In genomic region chr1:37996226-37996625, GRCm38 (mm10) we compare ENCODE assay signal across 8 mouse cellular contexts. TPM values are rescaled to one million over a fixed set of nuclear protein-coding genes. Genes with fewer than 3 reads are reported as not detected.
A peak's percentile ranks its signal among the peaks of the same experiment; 100 is the strongest.
DNase-seq lines count a peak whose midpoint lies in the region; ATAC-seq and TF ChIP-seq lines count a peak whose summit lies in the region.

No protein-coding gene starts in this region.

- peak overlapping the region; percentile 93 for H3K4me2 ChIP-seq in kidney, embryonic 16.5 days (replicated peaks; ENCODE audit: low read depth, low read length)
- peak overlapping the region; percentile 94 for H3K4me2 ChIP-seq in hindbrain, embryonic 15.5 days
- peak overlapping the region; percentile 75 for H3K4me2 ChIP-seq in midbrain, embryonic 16.5 days (ENCODE audit: low read length)

- no peak for DNase-seq in kidney, postnatal 10 days
- DNase-seq in right cerebral cortex, postnatal 14 days, result no peak

- no peak for TF ChIP-seq CTCF in cortical plate, adult 2 months (IDR thresholded peaks at IDR 0.05; ENCODE audit: extremely low read depth, insufficient read depth, low read length)

- H3K27me3 ChIP-seq in kidney, embryonic 16.5 days (ENCODE audit: insufficient read depth, low read length), result no peaks in the 10 kb centered on the region
- no peaks in the 10 kb centered on the region for H3K27me3 ChIP-seq in hindbrain, embryonic 15.5 days
- H3K27me3 ChIP-seq in midbrain, embryonic 16.5 days (ENCODE audit: control insufficient read depth, insufficient read depth, low read depth, low read length), result no peaks in the 10 kb centered on the region

- no peak overlapping the region for H3K27ac ChIP-seq in kidney, embryonic 16.5 days (ENCODE audit: low read length)
- H3K27ac ChIP-seq in cortical plate, adult 2 months (ENCODE audit: insufficient read depth, low read length), result no peak overlapping the region
- H3K27ac ChIP-seq in hindbrain, embryonic 15.5 days (replicated peaks), result 0 out of 2 replicates have a peak overlapping the region, but pooled peaks have one; percentile 95
- H3K27ac ChIP-seq in midbrain, embryonic 16.5 days (ENCODE audit: low read length), result peak overlapping the region; percentile 91; the same call in 1 of the 2 replicates

- peak overlapping the region; percentile 87 for H3K9ac ChIP-seq in kidney, embryonic 16.5 days (replicated peaks; ENCODE audit: low read length)
- H3K9ac ChIP-seq in hindbrain, embryonic 15.5 days, result peak overlapping the region; percentile 75
- peak overlapping the region; percentile 72 for H3K9ac ChIP-seq in midbrain, embryonic 16.5 days (ENCODE audit: low read depth, low read length)

- peaks cover 18% of the 10 kb centered on the region for H3K4me1 ChIP-seq in kidney, embryonic 16.5 days (ENCODE audit: insufficient read depth, low read length)
- H3K4me1 ChIP-seq in cortical plate, adult 2 months (ENCODE audit: control insufficient read depth, insufficient read depth, low read length), result no peaks in the 10 kb centered on the region; the same call in 1 of the 2 replicates
- H3K4me1 ChIP-seq in hindbrain, embryonic 15.5 days (replicated peaks), result peaks cover 20% of the 10 kb centered on the region
- peaks cover 20% of the 10 kb centered on the region for H3K4me1 ChIP-seq in midbrain, embryonic 16.5 days (ENCODE audit: control insufficient read depth, insufficient read depth, low read length)

- WGBS in kidney, embryonic 16.5 days, result 46% methylated on average over 3 of the region's 3 CpGs
- 49% methylated on average over 3 of the region's 3 CpGs for WGBS in hindbrain, embryonic 15.5 days
- WGBS in midbrain, embryonic 16.5 days, result 48% methylated on average over 3 of the region's 3 CpGs

- H3K4me3 ChIP-seq in kidney, embryonic 16.5 days (ENCODE audit: low read length), result peak overlapping the region; percentile 84
- peak overlapping the region; percentile 81 for H3K4me3 ChIP-seq in cortical plate, adult 2 months (ENCODE audit: insufficient read depth, low read length)
- peak overlapping the region; percentile 98 for H3K4me3 ChIP-seq in hindbrain, embryonic 15.5 days
- H3K4me3 ChIP-seq in midbrain, embryonic 16.5 days (ENCODE audit: low read depth, low read length), result peak overlapping the region; percentile 98

- ATAC-seq in kidney, embryonic 16.5 days (ENCODE audit: low FRiP score, low TSS enrichment), result no peak
- no peak for ATAC-seq in hindbrain, embryonic 15.5 days (ENCODE audit: low FRiP score, low read depth)
- ATAC-seq in midbrain, embryonic 16.5 days, result no peak
- no peak for ATAC-seq in CD4-positive, CD25-positive, alpha-beta regulatory T cell, adult 4 months
- ATAC-seq in frontal cortex, adult (ENCODE audit: low TSS enrichment), result no peak

- H3K36me3 ChIP-seq in kidney, embryonic 16.5 days (ENCODE audit: insufficient read depth, low read length), result peaks cover 35% of the 10 kb centered on the region
- peaks cover 40% of the 10 kb centered on the region for H3K36me3 ChIP-seq in hindbrain, embryonic 15.5 days
- peaks cover 20% of the 10 kb centered on the region for H3K36me3 ChIP-seq in midbrain, embryonic 16.5 days (ENCODE audit: control insufficient read depth, insufficient read depth, low read length)

- TF ChIP-seq POLR2A in cortical plate, adult 2 months (IDR thresholded peaks at IDR 0.05; ENCODE audit: extremely low read depth, insufficient read depth, low read length), result no peak

- H3K9me3 ChIP-seq in kidney, embryonic 16.5 days (ENCODE audit: low read length), result no peaks in the 10 kb centered on the region
- no peaks in the 10 kb centered on the region for H3K9me3 ChIP-seq in hindbrain, embryonic 15.5 days
- no peaks in the 10 kb centered on the region for H3K9me3 ChIP-seq in midbrain, embryonic 16.5 days (replicated peaks; ENCODE audit: control insufficient read depth, low read length, poor library complexity, severe bottlenecking)

RNA-seq across cellular contexts. Expression of gene Txndc9, which starts 1.5 kb away (rescaled TPM):
- 130 and 136 TPM in 2 replicates for polyA plus RNA-seq in kidney, embryonic 16.5 days (2015; fragmentation: Nextera tagmentation; extraction: Ambion mirVana)
- 43.8 and 46.7 TPM in 2 replicates for polyA plus RNA-seq in cortical plate, adult 2 months (2012; rRNA removed)
- polyA plus RNA-seq in hindbrain, embryonic 15.5 days (2015; fragmentation: Nextera tagmentation; extraction: Ambion mirVana), result 128 and 130 TPM in 2 replicates
- 130 and 146 TPM in 2 replicates for polyA plus RNA-seq in midbrain, embryonic 16.5 days (2015; fragmentation: Nextera tagmentation; extraction: Ambion mirVana)
- polyA plus RNA-seq in CD4-positive, CD25-positive, alpha-beta regulatory T cell, adult 4 months (2017; shearing (Covaris generic)), result 100 to 1,000 TPM; 143 to 173 TPM

RNA-seq across cellular contexts. Expression of gene Eif5b, which starts 1.6 kb away (rescaled TPM):
- polyA plus RNA-seq in kidney, embryonic 16.5 days (2015; fragmentation: Nextera tagmentation; extraction: Ambion mirVana), result 21.4 and 27.1 TPM in 2 replicates
- 18.3 and 19.1 TPM in 2 replicates for polyA plus RNA-seq in cortical plate, adult 2 months (2012; rRNA removed)
- 20.4 and 23.2 TPM in 2 replicates for polyA plus RNA-seq in hindbrain, embryonic 15.5 days (2015; fragmentation: Nextera tagmentation; extraction: Ambion mirVana)
- polyA plus RNA-seq in midbrain, embryonic 16.5 days (2015; fragmentation: Nextera tagmentation; extraction: Ambion mirVana), result 19.6 and 21.2 TPM in 2 replicates
- 10 to 100 TPM; 30.5 to 32.9 TPM for polyA plus RNA-seq in CD4-positive, CD25-positive, alpha-beta regulatory T cell, adult 4 months (2017; shearing (Covaris generic))

RNA-seq across cellular contexts. Expression of gene Lyg1, which starts 38.7 kb away (rescaled TPM):
- polyA plus RNA-seq in kidney, embryonic 16.5 days (2015; fragmentation: Nextera tagmentation; extraction: Ambion mirVana), result not detected in 2 replicates
- polyA plus RNA-seq in cortical plate, adult 2 months (2012; rRNA removed), result not detected in 2 replicates
- polyA plus RNA-seq in hindbrain, embryonic 15.5 days (2015; fragmentation: Nextera tagmentation; extraction: Ambion mirVana), result not detected in 2 replicates
- polyA plus RNA-seq in midbrain, embryonic 16.5 days (2015; fragmentation: Nextera tagmentation; extraction: Ambion mirVana), result not detected in 2 replicates
- not detected for polyA plus RNA-seq in CD4-positive, CD25-positive, alpha-beta regulatory T cell, adult 4 months (2017; shearing (Covaris generic))

Comparison
In these comparisons a context has a peak if more than half of its experiments do, and no peak if none do; other contexts are left out.
1. H3K27ac ChIP-seq: peak in hindbrain, embryonic 15.5 days (single experiment) and midbrain, embryonic 16.5 days (single experiment); none in kidney, embryonic 16.5 days (single experiment) and cortical plate, adult 2 months (single experiment).
2. Peak in every context shown above with its lines, with median percentiles within 50 percentile points of each other: H3K4me2 ChIP-seq, H3K4me3 ChIP-seq and H3K9ac ChIP-seq.